Mouse (Mus musculus): Measurements from ENCODE around the gene Hdac4. TPM values are rescaled to one million over a fixed set of nuclear protein-coding genes. Genes with fewer than 3 reads are reported as not detected.

Gene Hdac4
- polyA plus RNA-seq, 1 experiment from 2014 or later, result 32.7 TPM

DNA sequence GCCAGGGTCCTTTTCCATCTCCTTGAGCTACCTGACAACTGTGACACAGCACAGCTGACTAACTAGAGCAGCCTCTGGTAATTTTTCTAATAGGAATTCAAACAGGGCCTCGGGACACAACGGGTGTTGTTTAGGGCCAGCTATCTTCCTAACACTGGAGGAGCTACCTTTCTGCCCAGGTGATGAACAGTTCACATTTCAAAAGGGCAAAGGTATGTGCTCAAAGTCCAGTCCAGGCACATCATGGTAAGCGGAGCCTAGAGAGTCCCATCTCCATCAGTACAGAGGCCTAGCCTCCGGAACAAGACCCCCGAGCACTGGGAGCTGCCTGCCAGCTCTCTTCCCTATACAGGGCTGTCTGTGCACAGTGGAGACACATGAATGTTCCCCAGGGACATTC lies 82.9 kb downstream of the Hdac4 start:
- no peaks in the 10 kb centered on the region for H3K27me3 ChIP-seq (ENCODE audit: control insufficient read depth, insufficient read depth, low read length)
- H3K27ac ChIP-seq (ENCODE audit: low read depth, low read length), result no peak overlapping the region
- DNase-seq (ENCODE audit: low spot score) (no peak), ATAC-seq (ENCODE audit: insufficient read depth, low FRiP score, low TSS enrichment) (no peak)
- no peaks in the 10 kb centered on the region for H3K4me1 ChIP-seq (ENCODE audit: control insufficient read depth, insufficient read depth, low read length)
- no peaks in the 10 kb centered on the region for H3K36me3 ChIP-seq (ENCODE audit: control insufficient read depth, insufficient read depth, low read length)
- no peak overlapping the region for H3K4me2 ChIP-seq (ENCODE audit: low read depth)
- no peak overlapping the region for H3K9ac ChIP-seq (ENCODE audit: low read length)
- 89% methylated on average over 5 of the region's 5 CpGs for WGBS
- H3K9me3 ChIP-seq (ENCODE audit: control insufficient read depth, low read length), result no peaks in the 10 kb centered on the region
- H3K4me3 ChIP-seq (ENCODE audit: low read depth, low read length), result no peak overlapping the region

- whole genome bisulfite sequencing, result 81% methylated on average over 2 of the region's 2 CpGs
- ATAC-seq (ENCODE audit: insufficient read depth, low FRiP score, low TSS enrichment) (no peak), DNase-seq (ENCODE audit: low spot score) (no peak)
- no peaks in the 10 kb centered on the region; the same call in 1 of the 2 replicates for H3K36me3 ChIP-seq (ENCODE audit: control insufficient read depth, insufficient read depth, low read length)
- H3K4me3 ChIP-seq (ENCODE audit: low read depth, low read length), result no peak overlapping the region
- H3K27ac ChIP-seq (ENCODE audit: low read depth, low read length), result no peak overlapping the region
- H3K4me2 ChIP-seq (ENCODE audit: low read depth), result no peak overlapping the region
- no peaks in the 10 kb centered on the region for H3K27me3 ChIP-seq (ENCODE audit: control insufficient read depth, insufficient read depth, low read length)
- H3K9ac ChIP-seq (ENCODE audit: low read length), result no peak overlapping the region
- no peaks in the 10 kb centered on the region for H3K9me3 ChIP-seq (ENCODE audit: control insufficient read depth, low read length)
- H3K4me1 ChIP-seq (ENCODE audit: control insufficient read depth, insufficient read depth, low read length), result no peaks in the 10 kb centered on the region
Measured at GRCm38 (mm10) chr1:92111551-92111950, 83.9 kb downstream of the Hdac4 start.

GRCm38 (mm10) chr1:92111026-92111425 lies 84.5 kb downstream of the Hdac4 start:
- no peaks in the 10 kb centered on the region for H3K9me3 ChIP-seq (ENCODE audit: control insufficient read depth, low read length)
- H3K9ac ChIP-seq (ENCODE audit: low read length), result no peak overlapping the region
- H3K4me2 ChIP-seq (ENCODE audit: low read depth), result no peak overlapping the region
- H3K4me1 ChIP-seq (ENCODE audit: control insufficient read depth, insufficient read depth, low read length), result no peaks in the 10 kb centered on the region
- DNase-seq (ENCODE audit: low spot score) (no peak), ATAC-seq (ENCODE audit: insufficient read depth, low FRiP score, low TSS enrichment) (no peak)
- 95% methylated on average over 1 of the region's 1 CpGs for WGBS
- H3K36me3 ChIP-seq (ENCODE audit: control insufficient read depth, insufficient read depth, low read length), result no peaks in the 10 kb centered on the region; the same call in 1 of the 2 replicates
- no peaks in the 10 kb centered on the region for H3K27me3 ChIP-seq (ENCODE audit: control insufficient read depth, insufficient read depth, low read length)
- no peak overlapping the region for H3K27ac ChIP-seq (ENCODE audit: low read depth, low read length)
- H3K4me3 ChIP-seq (ENCODE audit: low read depth, low read length), result no peak overlapping the region

- WGBS, result 39% methylated on average over 1 of the region's 1 CpGs
- Histone ChIP-seq H3K9me3 (ENCODE audit: control insufficient read depth, low read length) (no peaks in the 10 kb centered on the region), H3K27me3 (ENCODE audit: control insufficient read depth, insufficient read depth, low read length) (no peaks in the 10 kb centered on the region), H3K4me2 (ENCODE audit: low read depth) (no peak overlapping the region), H3K36me3 (ENCODE audit: control insufficient read depth, insufficient read depth, low read length) (no peaks in the 10 kb centered on the region; the same call in 1 of the 2 replicates), H3K4me1 (ENCODE audit: control insufficient read depth, insufficient read depth, low read length) (no peaks in the 10 kb centered on the region), H3K27ac (ENCODE audit: low read depth, low read length) (no peak overlapping the region), H3K4me3 (ENCODE audit: low read depth, low read length) (no peak overlapping the region), H3K9ac (ENCODE audit: low read length) (no peak overlapping the region)
- DNase-seq (ENCODE audit: low spot score) (no peak), ATAC-seq (ENCODE audit: insufficient read depth, low FRiP score, low TSS enrichment) (no peak)
Measured at GRCm38 (mm10) chr1:92109221-92109620, 86.3 kb downstream of the Hdac4 start.

DNA sequence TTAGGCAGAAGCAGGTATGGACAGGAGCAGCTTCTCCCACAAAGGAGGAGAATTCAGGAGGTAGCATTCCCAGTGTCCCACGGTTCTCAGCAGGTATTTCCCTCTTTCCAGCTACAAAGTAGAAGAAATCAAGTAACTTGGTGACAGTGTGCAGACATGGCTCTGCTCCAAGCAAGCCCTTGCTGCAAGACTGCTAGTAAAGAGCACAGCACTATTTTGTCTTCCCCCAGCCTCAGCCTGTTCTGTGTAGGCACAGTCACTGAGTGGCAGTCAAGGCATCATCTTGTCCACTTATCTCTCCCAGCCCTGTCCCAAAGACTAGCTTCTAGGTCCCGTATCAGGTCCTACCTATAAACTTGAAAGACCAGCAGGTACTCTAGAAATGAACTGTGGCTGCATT lies 86.9 kb downstream of the Hdac4 start:
- no peaks in the 10 kb centered on the region for H3K9me3 ChIP-seq (ENCODE audit: control insufficient read depth, low read length)
- H3K9ac ChIP-seq (ENCODE audit: low read length), result no peak overlapping the region
- H3K4me2 ChIP-seq (ENCODE audit: low read depth), result no peak overlapping the region
- DNase-seq (ENCODE audit: low spot score), result no peak
- ATAC-seq (ENCODE audit: insufficient read depth, low FRiP score, low TSS enrichment), result no peak
- no peaks in the 10 kb centered on the region for H3K27me3 ChIP-seq (ENCODE audit: control insufficient read depth, insufficient read depth, low read length)
- H3K4me1 ChIP-seq (ENCODE audit: control insufficient read depth, insufficient read depth, low read length), result no peaks in the 10 kb centered on the region
- 92% methylated on average over 2 of the region's 2 CpGs for WGBS
- H3K4me3 ChIP-seq (ENCODE audit: low read depth, low read length), result no peak overlapping the region
- H3K36me3 ChIP-seq (ENCODE audit: control insufficient read depth, insufficient read depth, low read length), result no peaks in the 10 kb centered on the region; the same call in 1 of the 2 replicates
- no peak overlapping the region for H3K27ac ChIP-seq (ENCODE audit: low read depth, low read length)

DNA sequence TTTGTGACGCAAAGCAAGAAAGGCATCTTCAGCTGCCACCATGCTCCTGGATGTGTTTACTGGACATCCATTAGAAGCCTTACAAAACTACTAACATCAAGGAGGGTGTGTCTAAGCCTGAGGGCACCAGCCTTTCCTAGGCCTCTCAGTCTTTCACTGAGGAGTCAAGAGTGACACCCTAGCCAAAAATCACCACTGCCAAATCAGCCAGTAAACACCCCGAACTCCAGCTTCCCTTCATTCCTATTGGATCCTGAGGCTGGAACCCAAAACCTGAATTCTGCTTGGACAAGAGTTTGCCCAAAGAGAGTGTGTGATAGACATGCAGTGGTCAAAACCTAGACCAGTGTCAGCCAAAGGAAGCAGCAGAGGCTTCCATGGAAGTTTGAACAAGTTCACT lies 87.5 kb downstream of the Hdac4 start:
- DNase-seq (ENCODE audit: low spot score) (no peak), ATAC-seq (ENCODE audit: insufficient read depth, low FRiP score, low TSS enrichment) (no peak)
- WGBS, result 93% methylated on average over 2 of the region's 2 CpGs
- H3K36me3 ChIP-seq (ENCODE audit: control insufficient read depth, insufficient read depth, low read length), result no peaks in the 10 kb centered on the region; the same call in 1 of the 2 replicates
- H3K9me3 ChIP-seq (ENCODE audit: control insufficient read depth, low read length), result no peaks in the 10 kb centered on the region
- H3K4me1 ChIP-seq (ENCODE audit: control insufficient read depth, insufficient read depth, low read length), result no peaks in the 10 kb centered on the region
- no peak overlapping the region for H3K27ac ChIP-seq (ENCODE audit: low read depth, low read length)
- no peak overlapping the region for H3K9ac ChIP-seq (ENCODE audit: low read length)
- no peak overlapping the region for H3K4me3 ChIP-seq (ENCODE audit: low read depth, low read length)
- H3K4me2 ChIP-seq (ENCODE audit: low read depth), result no peak overlapping the region
- no peaks in the 10 kb centered on the region for H3K27me3 ChIP-seq (ENCODE audit: control insufficient read depth, insufficient read depth, low read length)

- Histone ChIP-seq H3K27ac (ENCODE audit: low read depth, low read length) (no peak overlapping the region), H3K9me3 (ENCODE audit: control insufficient read depth, low read length) (no peaks in the 10 kb centered on the region), H3K4me1 (ENCODE audit: control insufficient read depth, insufficient read depth, low read length) (no peaks in the 10 kb centered on the region), H3K36me3 (ENCODE audit: control insufficient read depth, insufficient read depth, low read length) (no peaks in the 10 kb centered on the region; the same call in 1 of the 2 replicates), H3K9ac (ENCODE audit: low read length) (no peak overlapping the region), H3K4me3 (ENCODE audit: low read depth, low read length) (no peak overlapping the region), H3K27me3 (ENCODE audit: control insufficient read depth, insufficient read depth, low read length) (no peaks in the 10 kb centered on the region), H3K4me2 (ENCODE audit: low read depth) (no peak overlapping the region)
- 93% methylated on average over 2 of the region's 2 CpGs for WGBS
- DNase-seq (ENCODE audit: low spot score) (no peak), ATAC-seq (ENCODE audit: insufficient read depth, low FRiP score, low TSS enrichment) (no peak)
Measured at GRCm38 (mm10) chr1:92107521-92107920, 88.0 kb downstream of the Hdac4 start.

- Histone ChIP-seq H3K4me2 (ENCODE audit: low read depth) (no peak overlapping the region), H3K9ac (ENCODE audit: low read length) (no peak overlapping the region), H3K27ac (ENCODE audit: low read depth, low read length) (no peak overlapping the region), H3K4me1 (ENCODE audit: control insufficient read depth, insufficient read depth, low read length) (no peaks in the 10 kb centered on the region), H3K36me3 (ENCODE audit: control insufficient read depth, insufficient read depth, low read length) (no peaks in the 10 kb centered on the region; the same call in 1 of the 2 replicates), H3K27me3 (ENCODE audit: control insufficient read depth, insufficient read depth, low read length) (no peaks in the 10 kb centered on the region), H3K9me3 (ENCODE audit: control insufficient read depth, low read length) (no peaks in the 10 kb centered on the region), H3K4me3 (ENCODE audit: low read depth, low read length) (no peak overlapping the region)
- no peak for ATAC-seq (ENCODE audit: insufficient read depth, low FRiP score, low TSS enrichment)
- DNase-seq (ENCODE audit: low spot score), result no peak
- 94% methylated on average over 4 of the region's 4 CpGs for WGBS
Measured at GRCm38 (mm10) chr1:92106486-92107160, 88.9 kb downstream of the Hdac4 start.

DNA sequence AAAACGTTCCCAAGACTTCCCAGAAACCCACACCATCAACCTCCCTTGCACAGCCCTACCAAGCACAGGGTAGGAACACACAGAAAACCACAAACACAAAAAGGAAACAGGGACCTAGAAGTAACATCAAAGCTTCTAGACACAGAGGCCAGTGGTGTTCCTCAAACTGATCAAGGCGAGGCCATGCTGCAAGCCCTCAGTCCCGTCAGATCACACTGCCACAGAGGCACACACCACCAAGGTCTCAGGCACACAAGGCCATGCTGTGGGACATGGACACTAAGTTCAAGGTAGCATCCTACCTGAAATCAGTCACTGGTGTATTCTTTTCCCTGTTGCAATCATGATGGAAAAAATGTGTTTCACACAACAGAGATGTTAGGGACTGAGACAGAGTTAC lies 90.8 kb downstream of the Hdac4 start:
- no peak for ATAC-seq (ENCODE audit: insufficient read depth, low FRiP score, low TSS enrichment)
- no peak overlapping the region for H3K4me3 ChIP-seq (ENCODE audit: low read depth, low read length)
- 84% methylated on average over 3 of the region's 3 CpGs for WGBS
- no peak overlapping the region for H3K4me2 ChIP-seq (ENCODE audit: low read depth)
- H3K9me3 ChIP-seq (ENCODE audit: control insufficient read depth, low read length), result no peaks in the 10 kb centered on the region
- no peak overlapping the region for H3K9ac ChIP-seq (ENCODE audit: low read length)
- no peaks in the 10 kb centered on the region for H3K27me3 ChIP-seq (ENCODE audit: control insufficient read depth, insufficient read depth, low read length)
- H3K4me1 ChIP-seq (ENCODE audit: control insufficient read depth, insufficient read depth, low read length), result no peaks in the 10 kb centered on the region
- no peaks in the 10 kb centered on the region; the same call in 1 of the 2 replicates for H3K36me3 ChIP-seq (ENCODE audit: control insufficient read depth, insufficient read depth, low read length)
- H3K27ac ChIP-seq (ENCODE audit: low read depth, low read length), result no peak overlapping the region
- no peak for DNase-seq (ENCODE audit: low spot score)

Measured in neural tube, embryonic 11.5 days (tissue).